Mouse (Mus musculus) forelimb bud, embryonic 11.5 days (tissue): ENCODE measurements around the gene Rnd2.
"Not testable (repeated sequence)": the region's sequence is repeated elsewhere in the genome, so short reads cannot be mapped to it uniquely, and the experiment has no call there.

Experiments
- DNase-seq: peaks from one replicate; pipeline ENCODE4 v3.0.0-alpha.2; 2012; ENCODE audit warnings: low read depth, low spot score

Rnd2 gene

GRCm38 (mm10) chr11:101468731-101469130, 3.9 kb downstream of the Rnd2 start:
- no peak for DNase-seq

- DNase-seq = no peak
These were observed 4.4 kb downstream of the Rnd2 start for GRCm38 (mm10) chr11:101469155-101469554.

GRCm38 (mm10) chr11:101470206-101470605, 5.4 kb downstream of the Rnd2 start:
- DNase-seq = no peak

- no peak for DNase-seq
These were observed 7.1 kb downstream of the Rnd2 start for GRCm38 (mm10) chr11:101471926-101472325.

GRCm38 (mm10) chr11:101472336-101472735, 7.5 kb downstream of the Rnd2 start:
- no peak for DNase-seq

GRCm38 (mm10) chr11:101473686-101474085, 8.9 kb downstream of the Rnd2 start:
- not testable (repeated sequence) for DNase-seq

- no peak for DNase-seq
These were observed 9.5 kb downstream of the Rnd2 start for GRCm38 (mm10) chr11:101474298-101474697.

- DNase-seq = not testable (repeated sequence)
These were observed 11.6 kb downstream of the Rnd2 start for GRCm38 (mm10) chr11:101476361-101476760.

GRCm38 (mm10) chr11:101477194-101477551, 12.4 kb downstream of the Rnd2 start:
- no peak for DNase-seq

- no peak for DNase-seq
These were observed 12.9 kb downstream of the Rnd2 start for GRCm38 (mm10) chr11:101477552-101478211.

- no peak for DNase-seq
These were observed 14.4 kb downstream of the Rnd2 start for GRCm38 (mm10) chr11:101479171-101479635.

- DNase-seq = no peak
These were observed 16.1 kb downstream of the Rnd2 start for GRCm38 (mm10) chr11:101480912-101481311.

- DNase-seq = no peak
These were observed 19.0 kb downstream of the Rnd2 start for GRCm38 (mm10) chr11:101483804-101484203.

- no peak for DNase-seq
These were observed 19.4 kb downstream of the Rnd2 start for GRCm38 (mm10) chr11:101484245-101484644.

- DNase-seq = no peak
These were observed 20.0 kb downstream of the Rnd2 start for GRCm38 (mm10) chr11:101484814-101485213.

GRCm38 (mm10) chr11:101485509-101486028, 20.8 kb downstream of the Rnd2 start:
- DNase-seq = no peak

- DNase-seq = no peak
These were observed 21.3 kb downstream of the Rnd2 start for GRCm38 (mm10) chr11:101486126-101486525.

GRCm38 (mm10) chr11:101506269-101506780, 41.5 kb downstream of the Rnd2 start:
- no peak for DNase-seq

GRCm38 (mm10) chr11:101507090-101507489, 42.3 kb downstream of the Rnd2 start:
- DNase-seq = no peak

GRCm38 (mm10) chr11:101518937-101519336, 54.1 kb downstream of the Rnd2 start:
- no peak for DNase-seq

GRCm38 (mm10) chr11:101519364-101519763, 54.6 kb downstream of the Rnd2 start:
- no peak for DNase-seq
